ENCODE assay signal across 7 mouse cellular contexts in the genomic region with DNA sequence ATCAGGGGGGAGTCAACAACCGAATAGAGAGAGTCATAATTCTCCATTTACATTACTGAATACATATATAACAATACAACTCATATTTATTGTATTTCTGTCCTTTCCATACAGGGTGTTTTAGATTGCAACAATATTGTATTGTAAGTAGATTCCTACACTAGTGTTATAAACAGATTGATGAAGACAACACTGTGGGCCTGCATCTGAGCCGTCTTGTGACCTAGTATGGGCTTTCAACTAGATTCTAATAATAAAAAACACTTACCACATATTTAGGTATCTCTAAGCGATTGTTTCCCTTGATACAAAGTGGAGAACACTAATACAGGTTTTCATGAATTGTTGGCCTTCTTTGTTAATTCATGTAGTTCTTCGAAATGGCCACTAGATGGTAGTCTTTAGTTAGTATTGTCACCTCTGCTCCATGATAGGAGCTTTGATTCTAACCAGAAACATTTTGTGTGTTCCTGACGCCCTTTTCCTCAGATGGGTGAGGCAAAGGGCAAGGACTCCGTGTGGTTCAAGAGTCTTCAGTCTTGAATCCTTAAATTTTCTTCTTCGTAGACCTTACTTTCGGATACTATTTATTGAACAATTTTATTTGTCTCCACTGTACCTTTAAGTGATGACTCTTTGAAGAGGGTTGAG.
DNase-seq lines count a peak whose midpoint lies in the region; ATAC-seq and TF ChIP-seq lines count a peak whose summit lies in the region.

No protein-coding gene starts in this region.

- peak; percentile 91 for TF ChIP-seq CTCF in midbrain, postnatal 0 days (IDR thresholded peaks at IDR 0.05)

- H3K4me3 ChIP-seq in heart, embryonic 11.5 days (ENCODE audit: low read depth, low read length), result peak overlapping the region; percentile 13; the same call in 1 of the 2 replicates
- H3K4me3 ChIP-seq in limb, embryonic 12.5 days (replicated peaks), result 0 out of 2 replicates have a peak overlapping the region, but pooled peaks have one; percentile 9
- no peak overlapping the region for H3K4me3 ChIP-seq in midbrain, postnatal 0 days (ENCODE audit: low read depth, low read length)

- no peaks in the 10 kb centered on the region; the same call in 1 of the 2 replicates for H3K4me1 ChIP-seq in heart, embryonic 11.5 days (ENCODE audit: control insufficient read depth, insufficient read depth, low read length)
- peaks cover 26% of the 10 kb centered on the region for H3K4me1 ChIP-seq in limb, embryonic 12.5 days (replicated peaks)
- no peaks in the 10 kb centered on the region for H3K4me1 ChIP-seq in midbrain, postnatal 0 days (ENCODE audit: insufficient read depth, low read length)

- no peak overlapping the region for H3K9ac ChIP-seq in heart, embryonic 11.5 days (ENCODE audit: low read depth, low read length)
- no peak overlapping the region for H3K9ac ChIP-seq in limb, embryonic 12.5 days (replicated peaks)
- no peak overlapping the region for H3K9ac ChIP-seq in midbrain, postnatal 0 days (replicated peaks; ENCODE audit: low read length, poor library complexity, severe bottlenecking)

- no peaks in the 10 kb centered on the region for H3K9me3 ChIP-seq in heart, embryonic 11.5 days (replicated peaks; ENCODE audit: control insufficient read depth, low read length)
- H3K9me3 ChIP-seq in limb, embryonic 12.5 days, result no peaks in the 10 kb centered on the region
- no peaks in the 10 kb centered on the region for H3K9me3 ChIP-seq in midbrain, postnatal 0 days (ENCODE audit: low read length)

- peak overlapping the region; percentile 63 for H3K4me2 ChIP-seq in heart, embryonic 11.5 days
- H3K4me2 ChIP-seq in limb, embryonic 12.5 days, result peak overlapping the region; percentile 44
- peak overlapping the region; percentile 29 for H3K4me2 ChIP-seq in midbrain, postnatal 0 days (ENCODE audit: low read depth, low read length, poor library complexity, severe bottlenecking)

- ATAC-seq in heart, embryonic 11.5 days (replicated peaks; ENCODE audit: insufficient number of reproducible peaks, low FRiP score, low TSS enrichment), result no peak
- no peak; the same call in 1 of the 2 replicates for ATAC-seq in limb, embryonic 12.5 days (ENCODE audit: insufficient number of reproducible peaks, insufficient read depth, low FRiP score, low TSS enrichment, low read depth)
- ATAC-seq in midbrain, postnatal 0 days (ENCODE audit: low FRiP score), result peak; percentile 60; the same call in 1 of the 2 replicates

- WGBS in heart, embryonic 11.5 days (ENCODE audit: insufficient replicate concordance), result 18% methylated on average over 8 of the region's 8 CpGs
- WGBS in limb, embryonic 12.5 days, result 23% methylated on average over 8 of the region's 8 CpGs
- 27% methylated on average over 8 of the region's 8 CpGs for WGBS in midbrain, postnatal 0 days

- H3K27me3 ChIP-seq in heart, embryonic 11.5 days (ENCODE audit: control insufficient read depth, insufficient read depth, low read length), result no peaks in the 10 kb centered on the region
- H3K27me3 ChIP-seq in limb, embryonic 12.5 days, result no peaks in the 10 kb centered on the region
- H3K27me3 ChIP-seq in midbrain, postnatal 0 days (ENCODE audit: insufficient read depth, low read length), result no peaks in the 10 kb centered on the region

- H3K36me3 ChIP-seq in heart, embryonic 11.5 days (ENCODE audit: control insufficient read depth, insufficient read depth, low read length), result no peaks in the 10 kb centered on the region
- H3K36me3 ChIP-seq in limb, embryonic 12.5 days, result no peaks in the 10 kb centered on the region
- no peaks in the 10 kb centered on the region for H3K36me3 ChIP-seq in midbrain, postnatal 0 days (ENCODE audit: insufficient read depth, low read length)

- DNase-seq in 416B (ENCODE audit: low read depth), result peak; percentile 91
- DNase-seq in CD4-positive helper T cell, adult 2 months (ENCODE audit: low read depth, low spot score), result peak; percentile 73
- peak; percentile 82 for DNase-seq in cerebellum, adult 9-10 months
- peak; percentile 79 for DNase-seq in midbrain, postnatal 0 days (ENCODE audit: low spot score)
- no peak for DNase-seq in yolk sac, embryonic 10.5 days (ENCODE audit: low spot score)

- H3K27ac ChIP-seq in heart, embryonic 11.5 days (ENCODE audit: low read depth, low read length), result no peak overlapping the region
- no peak overlapping the region for H3K27ac ChIP-seq in limb, embryonic 12.5 days
- no peak overlapping the region for H3K27ac ChIP-seq in midbrain, postnatal 0 days (ENCODE audit: low read depth, low read length)
